Mouse (Mus musculus) retina, embryonic 14.5 days (tissue): ENCODE data around the gene Cd82.

ENCODE experiments used
- DNase-seq: peaks from one replicate; pipeline ENCODE4 v3.0.0-alpha.2; 2015; ENCODE audit warnings: low spot score

Gene Cd82

DNA sequence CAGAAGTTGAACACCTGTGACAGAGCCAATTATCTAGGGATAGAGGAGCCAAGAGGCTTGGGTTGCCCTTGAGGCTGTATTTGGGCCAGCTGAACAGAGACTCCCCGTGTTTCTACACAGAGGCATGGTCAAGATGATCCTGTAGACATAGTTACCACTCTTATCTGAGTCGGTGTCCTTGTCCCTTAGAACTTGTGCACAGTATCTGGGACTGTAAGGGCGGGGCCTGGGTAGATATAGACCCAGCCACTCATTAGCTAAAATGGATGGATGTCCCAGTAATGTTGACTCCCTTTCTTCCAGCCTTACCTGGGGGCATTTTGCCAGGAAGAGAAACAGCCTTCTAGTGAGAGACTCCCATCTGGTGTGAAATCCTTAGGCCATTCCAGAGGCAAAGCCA lies 3.4 kb upstream of the Cd82 start:
- DNase-seq, result no peak

DNA sequence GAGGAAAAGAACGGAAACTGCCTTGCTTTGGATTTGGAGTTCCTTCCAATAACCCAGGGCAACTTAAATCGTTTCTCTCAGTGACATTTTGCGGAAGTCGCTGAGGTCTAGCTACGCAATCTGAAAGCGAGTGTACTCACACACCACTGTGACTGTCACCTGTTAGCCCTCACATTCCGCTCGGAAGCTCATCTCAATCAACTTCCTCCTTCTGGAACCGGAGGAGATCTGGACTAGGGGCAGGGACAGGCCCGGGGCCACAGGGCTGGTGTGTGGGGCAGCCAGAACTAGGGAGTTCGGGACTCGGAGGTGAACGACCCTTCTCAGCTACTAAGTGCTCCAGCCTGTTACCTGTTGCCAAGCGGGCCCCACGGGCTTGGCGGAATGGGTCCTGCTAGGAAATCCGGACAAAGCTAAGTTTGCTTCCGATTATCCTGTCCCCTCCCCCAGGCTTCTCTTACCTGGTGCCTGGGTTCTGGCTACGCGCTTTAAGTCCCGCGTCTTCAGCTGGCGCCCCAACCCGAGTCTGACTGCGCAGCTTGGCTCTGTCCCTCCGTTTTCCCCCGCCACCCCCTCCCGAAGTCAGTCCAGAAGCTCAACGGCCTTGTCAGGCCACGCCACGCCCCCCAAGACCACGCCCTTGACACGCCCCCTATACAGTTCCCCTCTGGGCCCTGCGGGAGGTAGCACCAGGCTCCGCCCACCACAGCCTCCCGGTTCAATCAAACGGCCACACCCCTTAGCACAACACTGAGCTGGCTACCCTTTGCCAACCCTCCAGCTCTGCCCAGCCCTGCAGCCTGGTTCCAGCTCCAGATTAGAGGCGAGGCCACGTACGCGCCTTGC lies 848 bp downstream of the Cd82 start:
- DNase-seq, result peak; percentile 97

DNA sequence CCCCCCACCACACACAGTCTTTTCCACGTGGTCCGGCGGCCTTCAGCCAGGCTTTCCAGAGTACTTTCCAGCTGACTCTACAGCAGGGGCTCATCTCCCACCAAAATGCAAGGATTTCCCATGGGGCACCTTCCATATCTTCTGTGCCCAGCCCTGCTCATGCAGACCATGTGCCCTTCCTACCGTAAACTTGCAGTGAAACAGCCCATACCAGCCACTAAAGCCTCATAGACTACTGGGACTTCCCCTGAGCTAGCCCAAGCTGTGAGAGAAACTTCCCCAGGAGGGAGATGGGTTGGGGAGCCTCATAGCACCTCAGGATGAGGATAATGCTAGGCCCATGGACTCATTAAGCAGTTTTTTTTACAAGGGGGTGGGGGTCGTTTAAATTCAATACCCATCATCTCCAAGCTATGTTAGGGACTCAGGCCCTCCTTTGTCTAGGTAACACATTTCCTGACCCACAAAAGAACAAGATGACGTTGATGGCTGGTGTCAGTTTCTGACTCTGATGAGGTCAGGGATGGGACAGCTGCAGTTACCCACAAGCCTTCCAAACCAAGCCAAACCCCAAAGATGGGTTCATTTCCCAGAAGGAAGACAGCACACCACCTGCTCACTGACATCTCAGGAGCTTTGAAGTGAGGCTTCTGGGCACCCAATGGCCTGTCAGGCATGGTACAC lies 2.0 kb downstream of the Cd82 start:
- no peak for DNase-seq

DNA sequence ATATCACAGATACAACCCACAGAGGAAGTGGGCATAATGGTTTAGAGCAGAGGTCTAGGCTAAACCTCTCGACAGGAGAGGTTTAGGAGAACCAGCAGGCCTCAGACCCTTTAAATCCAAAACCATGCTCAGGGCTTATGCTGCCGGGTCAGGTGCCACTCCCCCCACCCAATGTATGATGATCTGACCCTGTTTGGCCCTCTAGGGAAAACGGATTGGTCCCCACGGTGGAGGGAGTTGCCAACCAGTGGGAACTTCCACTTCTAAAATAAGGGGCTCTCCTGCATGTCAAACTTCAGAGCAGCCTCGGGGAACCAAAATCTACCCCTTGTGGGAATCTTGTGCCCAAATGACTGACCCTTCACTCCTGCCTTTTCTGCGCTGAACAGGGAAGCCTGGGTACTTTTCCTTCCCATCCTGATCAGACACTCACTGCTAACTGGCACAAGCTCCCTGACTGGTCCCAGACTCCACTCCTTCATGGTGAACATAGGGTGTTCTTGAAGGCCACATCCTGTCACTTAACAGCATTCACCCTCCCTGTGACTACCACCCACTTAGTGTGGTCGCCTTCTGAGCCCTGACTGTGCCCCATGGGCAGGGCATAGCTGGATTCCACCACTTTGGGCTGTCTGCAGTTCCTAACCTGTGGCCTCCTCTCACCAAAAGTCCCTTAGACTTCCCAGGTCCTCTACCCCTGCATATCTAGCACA lies 3.6 kb downstream of the Cd82 start:
- DNase-seq, result no peak

DNA sequence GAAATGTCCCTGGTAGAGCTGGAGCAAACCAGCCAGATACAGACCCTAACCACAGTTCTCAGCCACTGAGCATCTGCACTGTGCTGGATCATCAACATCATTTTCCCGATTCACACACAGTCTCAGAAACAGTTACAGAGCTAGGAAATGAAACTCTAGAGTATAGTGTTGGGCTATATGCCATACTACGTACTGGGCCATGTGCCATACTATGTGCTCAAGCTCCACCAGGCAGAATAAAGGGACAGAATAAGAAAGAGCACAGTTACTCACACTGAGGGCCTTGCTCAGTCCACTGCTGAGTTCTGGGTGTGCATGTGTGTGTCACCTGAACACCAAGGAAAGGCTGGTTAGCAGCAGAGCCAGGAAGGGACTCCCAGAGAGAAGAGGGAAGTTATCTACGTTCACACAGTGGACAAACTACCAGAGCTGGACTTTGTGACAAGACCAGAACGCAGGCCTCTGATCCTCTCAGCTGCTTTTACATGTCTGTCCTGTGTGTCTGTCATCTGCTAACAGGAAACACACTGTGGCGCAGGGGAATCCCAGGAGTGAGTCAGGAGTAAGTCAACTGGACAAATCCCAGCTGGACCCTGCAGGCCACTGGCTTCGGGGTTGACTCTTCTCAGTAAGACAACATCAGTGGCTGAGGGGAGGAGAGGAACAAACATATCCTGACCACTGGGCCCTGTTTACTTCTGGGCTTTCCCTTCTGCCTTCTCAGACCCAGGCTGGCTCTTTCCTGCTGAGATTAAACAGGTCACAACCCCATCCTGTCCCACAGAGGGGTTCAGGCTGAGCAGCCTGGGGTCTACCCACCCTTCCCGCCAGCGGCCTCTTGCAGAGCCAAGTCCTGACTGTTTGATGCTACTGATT lies 4.4 kb downstream of the Cd82 start:
- DNase-seq, result no peak

GRCm38 (mm10) chr2:93457426-93458130 lies 5.4 kb downstream of the Cd82 start:
- DNase-seq, result no peak

DNA sequence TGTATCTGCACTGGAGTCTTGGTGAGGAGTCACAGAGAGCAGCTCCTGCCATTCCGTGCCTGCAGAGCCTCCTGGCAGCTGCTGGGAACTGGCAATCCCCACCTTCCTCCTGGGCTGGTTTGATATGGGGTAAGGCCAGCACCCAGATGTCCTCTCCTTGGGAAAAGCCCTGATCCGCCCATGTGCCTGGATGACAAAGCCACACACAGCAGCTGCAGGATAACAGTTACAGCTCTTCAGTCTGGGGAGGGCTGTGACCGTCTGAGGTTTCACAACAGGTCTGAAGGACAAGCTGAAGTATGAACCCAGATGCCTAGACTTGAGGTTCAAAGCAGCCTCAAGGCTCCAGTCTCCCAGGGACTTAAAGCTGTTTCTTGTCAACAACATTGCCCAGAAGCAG lies 6.8 kb downstream of the Cd82 start:
- DNase-seq, result no peak

DNA sequence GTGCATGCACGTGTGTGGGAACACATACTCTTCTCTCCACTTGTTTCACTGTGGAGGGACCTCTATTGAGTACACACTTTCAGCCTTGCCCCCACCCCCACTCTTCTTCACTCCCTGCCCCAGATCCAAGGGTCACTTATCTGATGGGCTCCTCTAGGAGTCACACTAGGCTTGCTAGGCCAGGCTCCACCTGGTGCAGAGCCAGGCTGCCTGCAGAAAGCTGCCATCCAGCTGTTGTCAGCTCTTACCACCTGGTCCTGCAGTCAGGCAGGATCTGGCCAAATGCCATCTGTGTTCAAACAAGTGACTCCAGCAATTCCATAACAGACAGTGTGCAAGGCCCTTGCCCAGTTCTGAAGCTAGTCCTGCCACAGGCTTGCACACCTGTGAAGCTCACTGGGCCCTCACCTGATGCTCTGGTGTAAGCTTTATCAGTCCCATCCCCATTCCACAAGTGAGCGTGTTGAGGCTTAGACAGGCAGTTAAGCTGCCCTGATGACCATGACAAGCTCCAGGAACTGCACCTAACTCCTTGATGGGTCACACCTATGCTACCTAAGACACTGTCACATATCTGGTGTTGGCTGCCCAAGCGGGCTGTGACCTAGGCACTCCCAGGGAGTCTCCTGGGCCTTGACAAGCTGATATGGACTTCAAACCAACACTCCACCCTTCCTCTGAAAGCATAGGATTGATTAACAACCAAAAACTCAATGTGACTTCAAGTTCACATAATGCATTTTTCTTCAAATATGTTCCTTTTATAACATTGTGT lies 7.9 kb downstream of the Cd82 start:
- DNase-seq, result no peak

GRCm38 (mm10) chr2:93454334-93454733 lies 8.6 kb downstream of the Cd82 start:
- no peak for DNase-seq

DNA sequence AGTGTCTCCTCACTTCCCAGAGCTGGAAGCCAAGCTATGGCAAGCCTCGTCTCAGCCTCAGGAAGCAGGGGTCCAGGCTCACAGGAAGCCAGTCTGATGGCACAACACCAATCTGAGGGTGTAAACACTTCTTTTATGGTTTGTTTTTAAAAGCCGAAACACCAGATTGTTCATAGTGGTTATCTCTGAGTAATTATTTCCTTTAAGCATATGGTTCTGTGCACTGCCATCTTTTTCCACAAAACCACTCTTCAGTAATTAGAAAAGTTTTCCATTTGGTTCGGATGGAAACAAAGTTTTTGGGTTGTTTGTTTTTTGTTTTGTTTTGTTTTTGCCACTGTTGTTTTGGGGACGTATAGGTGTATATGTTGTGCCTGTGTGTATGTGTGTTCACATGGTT lies 9.9 kb downstream of the Cd82 start:
- no peak for DNase-seq

DNA sequence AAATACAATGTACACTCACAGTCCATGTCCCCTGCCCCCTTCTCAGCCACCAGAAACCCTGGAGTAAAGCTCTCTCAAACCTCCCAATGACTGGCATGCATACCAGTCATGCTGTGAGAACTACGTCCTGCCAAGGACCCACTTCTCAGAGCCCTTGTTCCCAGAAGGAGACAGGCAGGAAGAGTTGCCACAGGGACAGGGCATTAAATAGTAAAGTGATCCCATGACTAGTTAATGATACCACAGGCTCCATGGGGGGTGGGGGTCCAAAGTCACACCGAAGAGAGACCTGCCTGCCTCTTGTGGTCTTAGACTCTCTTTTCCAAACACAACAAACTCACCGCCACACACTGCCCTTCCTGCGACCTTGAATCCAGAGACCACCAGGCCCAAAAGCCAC lies 10.4 kb downstream of the Cd82 start:
- no peak for DNase-seq

- no peak for DNase-seq
These were observed 10.9 kb downstream of the Cd82 start for GRCm38 (mm10) chr2:93452057-93452456.

GRCm38 (mm10) chr2:93451219-93451938 lies 11.6 kb downstream of the Cd82 start:
- DNase-seq, result no peak

DNA sequence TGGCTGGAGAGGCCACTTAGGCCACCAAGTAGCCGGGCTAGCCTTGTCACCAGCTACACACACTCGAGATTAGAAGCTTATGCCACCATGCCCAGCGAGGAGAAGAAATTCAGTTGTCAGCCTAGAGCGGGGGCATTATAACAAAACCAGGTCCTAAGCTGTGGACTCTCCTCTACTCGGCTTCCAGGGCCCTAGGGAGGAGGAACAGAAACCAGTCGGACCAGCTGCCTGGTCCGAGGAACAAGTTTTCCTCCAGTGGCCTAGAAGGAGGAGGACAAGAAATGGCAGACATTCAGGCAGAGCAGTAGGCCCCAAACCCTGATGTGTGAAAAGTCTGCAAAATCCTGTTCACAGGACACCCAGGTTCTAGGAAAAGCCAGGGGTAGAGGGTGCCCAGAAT lies 12.2 kb downstream of the Cd82 start:
- DNase-seq, result no peak

DNA sequence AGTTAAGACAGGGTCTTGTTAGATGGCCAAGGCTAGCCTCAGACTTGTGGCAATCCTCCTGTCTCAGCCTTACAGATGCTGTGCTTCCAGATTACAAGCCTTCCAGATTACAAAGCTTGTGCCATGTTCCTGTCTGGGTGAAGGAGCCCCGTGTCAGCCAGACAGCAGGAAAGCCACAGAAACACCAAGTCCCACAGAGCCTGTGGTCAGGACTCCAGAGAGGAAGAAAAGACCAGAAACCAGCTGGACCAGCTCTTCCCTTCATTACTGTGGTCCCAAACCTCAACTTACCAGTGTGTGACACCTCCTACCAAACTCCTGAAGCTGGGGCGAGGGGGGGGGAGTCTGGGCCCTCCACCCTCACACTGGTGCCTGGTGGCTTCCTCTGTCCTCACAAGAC lies 13.3 kb downstream of the Cd82 start:
- no peak for DNase-seq

DNA sequence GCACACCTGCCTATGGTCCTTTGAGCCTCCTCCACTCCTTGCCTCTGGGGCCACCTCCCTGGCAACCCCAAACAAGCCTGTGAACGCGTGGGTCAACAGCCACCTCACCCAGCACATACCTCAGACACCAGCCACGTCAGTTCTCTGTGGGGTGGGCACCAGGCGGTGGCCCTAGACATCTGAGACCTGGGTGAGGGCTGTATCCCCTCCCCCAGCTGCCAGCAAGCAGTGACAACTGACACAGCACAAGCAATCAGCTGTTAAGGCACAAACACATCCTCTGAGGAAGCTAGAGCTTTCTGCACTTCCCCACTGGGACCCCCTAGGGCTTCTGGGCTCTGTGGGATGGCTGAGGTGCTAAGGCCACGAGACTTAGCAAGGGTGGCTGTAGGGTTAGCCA lies 14.2 kb downstream of the Cd82 start:
- DNase-seq, result no peak

- no peak for DNase-seq
These were observed 15.3 kb downstream of the Cd82 start for GRCm38 (mm10) chr2:93447500-93448249.

DNA sequence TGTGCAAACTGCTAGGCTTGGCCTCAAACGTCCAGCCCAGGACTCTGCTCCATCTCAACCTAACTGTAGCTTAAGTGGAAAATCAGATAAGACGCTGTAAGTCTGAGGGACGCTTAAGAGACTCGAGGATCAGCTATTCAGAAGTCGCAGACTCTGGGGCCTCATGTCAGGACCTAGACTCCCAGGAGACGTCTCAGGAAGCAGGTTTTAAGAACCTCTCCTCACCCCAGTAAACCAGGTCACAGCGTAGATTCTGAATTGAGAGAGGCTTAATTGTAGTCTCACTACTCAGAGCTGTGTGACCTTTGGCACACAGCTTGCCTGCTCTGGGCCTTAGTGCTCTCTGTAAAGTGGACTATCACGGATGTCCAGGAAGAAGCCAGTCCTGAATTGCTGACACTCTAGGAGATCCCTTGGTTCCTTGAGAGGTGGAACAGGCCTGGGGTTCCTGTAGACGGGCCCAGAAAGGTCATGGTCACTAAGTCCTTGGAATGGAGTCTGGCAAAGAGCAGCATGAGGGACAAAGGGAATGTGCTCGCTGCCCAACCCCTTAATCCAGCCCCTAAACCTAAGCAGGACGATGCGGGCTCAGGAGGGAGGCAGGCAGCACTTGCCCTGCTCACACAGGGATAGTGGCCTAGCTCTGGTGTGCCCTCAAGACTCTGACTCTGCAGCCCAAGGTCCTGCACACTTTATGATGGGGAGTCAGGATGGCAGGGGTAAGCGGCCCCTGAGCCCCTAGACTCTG lies 16.2 kb downstream of the Cd82 start:
- DNase-seq, result no peak
